Mouse (Mus musculus) v-Abl transformed pro-B cells (cell line): ENCODE results near the gene Nt5c3.

Source experiments
- in situ Hi-C, 2 experiments: fragments of 400-800 bp; cut with MboI; formaldehyde crosslinking; loops; one replicate each; pipeline ENCODE4 v1.15.1; 2025; ENCODE audit not compliant: unreplicated experiment in 2 of 2

Gene Nt5c3

GRCm38 (mm10) chr6:56923726-56924707 is at the start of gene Nt5c3, which contains the start of gene Vmn1r4:
Nt5c3 (minus strand) TSS chr6:56923932.
Vmn1r4 (plus strand) TSS chr6:56924015.
- in situ Hi-C loops = loop anchor here (5.0 to 25.0 kb wide), 7 partner anchors 117 to 783 kb away; partner anchors contain the start of genes Lsm5 (in 2 of the 2), Ppm1k (in 1 of the 2) and Pyurf (in 1 of the 2)

- in situ Hi-C loops = no loop called here
Observed at GRCm38 (mm10) chr6:56969973-56970372, 46.2 kb upstream of the Nt5c3 start, which contains the start of gene Vmn1r5. Vmn1r5 (plus strand) TSS chr6:56970273.

- in situ Hi-C loops = no loop called here
Observed at GRCm38 (mm10) chr6:56956436-56956835, 32.7 kb upstream of the Nt5c3 start.

GRCm38 (mm10) chr6:56934366-56934765 is 10.6 kb upstream of the Nt5c3 start:
- in situ Hi-C loops = no loop called here

- in situ Hi-C loops = no loop called here
Observed at GRCm38 (mm10) chr6:56932464-56932863, 8.7 kb upstream of the Nt5c3 start.

- in situ Hi-C loops = no loop called here
Observed at GRCm38 (mm10) chr6:56931648-56932415, 8.1 kb upstream of the Nt5c3 start.

- in situ Hi-C loops = loop anchor here (5.0 to 25.0 kb wide), 7 partner anchors 116 to 784 kb away; partner anchors contain the start of genes Lsm5 (in 2 of the 2), Ppm1k (in 1 of the 2) and Pyurf (in 1 of the 2)
Observed at GRCm38 (mm10) chr6:56923331-56923725, 404 bp downstream of the Nt5c3 start.

GRCm38 (mm10) chr6:56920222-56921092 is 3.3 kb downstream of the Nt5c3 start:
- in situ Hi-C loops = loop anchor here (5.0 to 25.0 kb wide), 7 partner anchors 113 to 787 kb away; partner anchors contain the start of genes Lsm5 (in 2 of the 2), Ppm1k (in 1 of the 2) and Pyurf (in 1 of the 2)

GRCm38 (mm10) chr6:56919330-56920044 is 4.2 kb downstream of the Nt5c3 start:
- in situ Hi-C loops = loop anchor here (5.0 to 25.0 kb wide), 7 partner anchors 112 to 788 kb away; partner anchors contain the start of genes Lsm5 (in 2 of the 2), Ppm1k (in 1 of the 2) and Pyurf (in 1 of the 2)

- in situ Hi-C loops = loop anchor here in 1 of 2 experiments (25.0 kb wide), 1 partner anchor 770 kb away; the partner anchor contains the start of gene Pyurf
Observed at GRCm38 (mm10) chr6:56917578-56918368, 6.0 kb downstream of the Nt5c3 start.

GRCm38 (mm10) chr6:56916279-56916678 is 7.5 kb downstream of the Nt5c3 start:
- in situ Hi-C loops = loop anchor here in 1 of 2 experiments (25.0 kb wide), 1 partner anchor 771 kb away; the partner anchor contains the start of gene Pyurf

- in situ Hi-C loops = loop anchor here in 1 of 2 experiments (25.0 kb wide), 1 partner anchor 774 kb away; the partner anchor contains the start of gene Pyurf
Observed at GRCm38 (mm10) chr6:56913092-56913858, 10.5 kb downstream of the Nt5c3 start.

GRCm38 (mm10) chr6:56910910-56911309 is 12.8 kb downstream of the Nt5c3 start:
- in situ Hi-C loops = loop anchor here in 1 of 2 experiments (25.0 kb wide), 1 partner anchor 776 kb away; the partner anchor contains the start of gene Pyurf

GRCm38 (mm10) chr6:56908912-56909311 is 14.8 kb downstream of the Nt5c3 start:
- in situ Hi-C loops = loop anchor here (5.0 to 25.0 kb wide), 2 partner anchors 102 to 778 kb away; partner anchors contain the start of gene Pyurf (in 1 of the 2)

GRCm38 (mm10) chr6:56908397-56908796 is 15.3 kb downstream of the Nt5c3 start:
- in situ Hi-C loops = loop anchor here (5.0 to 25.0 kb wide), 2 partner anchors 101 to 779 kb away; partner anchors contain the start of gene Pyurf (in 1 of the 2)

GRCm38 (mm10) chr6:56907973-56908372 is 15.8 kb downstream of the Nt5c3 start:
- in situ Hi-C loops = loop anchor here (5.0 to 25.0 kb wide), 2 partner anchors 101 to 779 kb away; partner anchors contain the start of gene Pyurf (in 1 of the 2)
